Mouse (Mus musculus) bone marrow, adult 2 months (tissue): ENCODE measurements around the gene Rab13.

Experiments used
- CTCF ChIP-seq: fragments of 200-500 bp; IDR thresholded peaks from 2 replicates; pipeline ENCODE4 v1.5.1; 2011; ENCODE audit warnings: low read length, control low read depth; ENCODE audit not compliant: control insufficient read depth, insufficient read depth
- POLR2A ChIP-seq: fragments of 200-500 bp; IDR thresholded peaks from 2 replicates; pipeline ENCODE4 v1.6.1; 2011; ENCODE audit warnings: low read depth, mild to moderate bottlenecking, control low read depth, low read length, borderline replicate concordance; ENCODE audit not compliant: control insufficient read depth

GRCm38 (mm10) chr3:90270784-90271183, 57.3 kb downstream of the Rab13 start:
- TF ChIP-seq CTCF: no peak
- TF ChIP-seq POLR2A: no peak
